Mouse (Mus musculus) megakaryocyte progenitor cell, adult 5-6 weeks (primary cell): ENCODE results near the gene Copz1. TPM values are rescaled to one million over a fixed set of nuclear protein-coding genes. Genes with fewer than 3 reads are reported as not detected.

Source experiments
- ATAC-seq: replicated peaks from 2 replicates; pipeline ENCODE4 v1.8.0; 2016; ENCODE audit warnings: mild to moderate bottlenecking, moderate TSS enrichment, inconsistent platforms; ENCODE audit not compliant: poor library complexity
- total RNA-seq, 2 experiments: library from RNA; stranded (forward) in 1 of 2; stranded (reverse) in 1 of 2; fragments of 157-497, 149-512 nt in 1 of 2; fragments of 200-1000 nt in 1 of 2; gene quantifications; 2 replicates each; pipeline versions ENCODE4 v1.2.3 to v1.2.4; 2015 to 2017

Gene Copz1
- total RNA-seq, 2 experiments from 2014 or later, result 91.4 to 245 TPM

- ATAC-seq, result peak; percentile 27
Observed at GRCm38 (mm10) chr15:103308056-103308875, 35.8 kb downstream of the Copz1 start.

GRCm38 (mm10) chr15:103308876-103309580 lies 36.5 kb downstream of the Copz1 start:
- no peak for ATAC-seq

GRCm38 (mm10) chr15:103310365-103310910 lies 37.9 kb downstream of the Copz1 start, which contains the start of gene Gpr84:
TSS of gene Gpr84 (minus strand) at chr15:103310612.
- ATAC-seq, result peak; percentile 37

GRCm38 (mm10) chr15:103313495-103314095 lies 41.1 kb downstream of the Copz1 start:
- peak; percentile 38; the same call in 1 of the 2 replicates for ATAC-seq

GRCm38 (mm10) chr15:103314181-103314580 lies 41.7 kb downstream of the Copz1 start:
- no peak for ATAC-seq

- peak; percentile 36 for ATAC-seq
Observed at GRCm38 (mm10) chr15:103315011-103315502, 42.5 kb downstream of the Copz1 start.

- peak; percentile 17; the same call in 1 of the 2 replicates for ATAC-seq
Observed at GRCm38 (mm10) chr15:103315979-103316776, 43.7 kb downstream of the Copz1 start.

- no peak for ATAC-seq
Observed at GRCm38 (mm10) chr15:103317120-103317519, 44.6 kb downstream of the Copz1 start.

GRCm38 (mm10) chr15:103317731-103318130 lies 45.2 kb downstream of the Copz1 start:
- no peak for ATAC-seq

- ATAC-seq, result no peak
Observed at GRCm38 (mm10) chr15:103318201-103318816, 45.8 kb downstream of the Copz1 start.

- ATAC-seq, result no peak
Observed at GRCm38 (mm10) chr15:103321076-103321475, 48.6 kb downstream of the Copz1 start.

GRCm38 (mm10) chr15:103322396-103322795 lies 49.9 kb downstream of the Copz1 start:
- ATAC-seq, result no peak

GRCm38 (mm10) chr15:103323070-103323454 lies 50.5 kb downstream of the Copz1 start:
- no peak for ATAC-seq

- peak; percentile 90 for ATAC-seq
Observed at GRCm38 (mm10) chr15:103323455-103324247, 51.1 kb downstream of the Copz1 start.

- ATAC-seq, result peak; percentile 74
Observed at GRCm38 (mm10) chr15:103333081-103333615, 60.6 kb downstream of the Copz1 start.

- ATAC-seq, result peak; percentile 75
Observed at GRCm38 (mm10) chr15:103333738-103334137, 61.2 kb downstream of the Copz1 start.

- ATAC-seq, result no peak
Observed at GRCm38 (mm10) chr15:103334194-103334593, 61.7 kb downstream of the Copz1 start.

GRCm38 (mm10) chr15:103335040-103335439 lies 62.5 kb downstream of the Copz1 start:
- ATAC-seq, result no peak
